Mouse (Mus musculus): ENCODE results near the gene Atp1b1.

GRCm38 (mm10) chr1:164455614-164456013 is 2.5 kb downstream of the Atp1b1 start:
- TF ChIP-seq POLR2A (IDR thresholded peaks at IDR 0.05; ENCODE audit: low read depth, low read length): no peak
- TF ChIP-seq CTCF (IDR thresholded peaks at IDR 0.05; ENCODE audit: extremely low read depth, insufficient read length, insufficient replicate concordance, low read depth, low read length): peak; percentile 52; the same call in 1 of the 2 replicates

Measured in small intestine, adult 2 months (tissue).